Mouse (Mus musculus) myocyte (in vitro differentiated cells): ENCODE results near the gene Itm2b. TPM values are rescaled to one million over a fixed set of nuclear protein-coding genes. Genes with fewer than 3 reads are reported as not detected.

Experiments
- H3K27me3 ChIP-seq: one replicate; pipeline ENCODE4 v1.6.1; 2011; ENCODE audit not compliant: control insufficient read depth, insufficient read depth, insufficient read length
- H3K36me3 ChIP-seq: one replicate; pipeline ENCODE4 v1.6.1; 2011; ENCODE audit not compliant: control insufficient read depth, insufficient read depth
- H3K4me2 ChIP-seq: one replicate; pipeline ENCODE4 v1.6.1; 2011; ENCODE audit warnings: low read depth, control low read depth
- H3K4me3 ChIP-seq: one replicate; pipeline ENCODE4 v1.5.1; 2011; ENCODE audit warnings: mild to moderate bottlenecking, control low read depth, moderate library complexity
- H3K79me2 ChIP-seq: one replicate; pipeline ENCODE4 v1.6.1; 2011; ENCODE audit not compliant: control insufficient read depth, insufficient read depth
- H3ac ChIP-seq: one replicate; pipeline ENCODE4 v1.6.1; 2011; ENCODE audit not compliant: control insufficient read depth, insufficient read length
- CEBPB ChIP-seq: IDR thresholded peaks from 2 replicates; pipeline ENCODE4 v1.6.1; 2011; ENCODE audit warnings: mild to moderate bottlenecking, moderate library complexity; ENCODE audit not compliant: poor library complexity, insufficient read depth, severe bottlenecking
- E2F4 ChIP-seq: IDR thresholded peaks from one replicate; pipeline ENCODE4 v1.6.1; 2011; ENCODE audit warnings: mild to moderate bottlenecking, control low read depth, moderate library complexity; ENCODE audit not compliant: insufficient read depth
- MAX ChIP-seq: IDR thresholded peaks from one replicate; pipeline ENCODE4 v1.6.1; 2011; ENCODE audit warnings: low read depth, mild to moderate bottlenecking, control low read depth
- MYOD1 ChIP-seq, 3 experiments: IDR thresholded peaks; one replicate each; pipeline ENCODE4 v1.6.1; 2011; ENCODE audit warnings: control low read depth in 2 of 3, low read depth in 2 of 3, mild to moderate bottlenecking in 2 of 3, moderate library complexity in 1 of 3; ENCODE audit not compliant: insufficient read length in 2 of 3, control insufficient read depth in 1 of 3
- MYOG ChIP-seq, 3 experiments: IDR thresholded peaks; one replicate each; pipeline ENCODE4 v1.6.1; 2011; ENCODE audit warnings: control low read depth in 2 of 3, low read depth in 2 of 3, mild to moderate bottlenecking in 2 of 3; ENCODE audit not compliant: insufficient read length in 2 of 3, control insufficient read depth in 1 of 3, insufficient read depth in 1 of 3
- POLR2A ChIP-seq: IDR thresholded peaks from one replicate; pipeline ENCODE4 v1.6.1; 2011; ENCODE audit warnings: low read depth, mild to moderate bottlenecking, control low read depth, moderate library complexity; ENCODE audit not compliant: insufficient read length
- POLR2AphosphoS2 ChIP-seq: IDR thresholded peaks from one replicate; pipeline ENCODE4 v1.6.1; 2011; ENCODE audit warnings: low read depth, control low read depth; ENCODE audit not compliant: insufficient read length
- REST ChIP-seq: IDR thresholded peaks from one replicate; pipeline ENCODE4 v1.6.1; 2011; ENCODE audit warnings: mild to moderate bottlenecking, control low read depth, moderate library complexity; ENCODE audit not compliant: insufficient read depth, insufficient read length
- SRF ChIP-seq: IDR thresholded peaks from one replicate; pipeline ENCODE4 v1.6.1; 2011; ENCODE audit warnings: low read depth; ENCODE audit not compliant: control insufficient read depth, insufficient read length
- TCF12 ChIP-seq: IDR thresholded peaks from one replicate; pipeline ENCODE4 v1.6.1; 2011; ENCODE audit warnings: mild to moderate bottlenecking, control low read depth; ENCODE audit not compliant: poor library complexity, insufficient read depth, severe bottlenecking
- TCF3 ChIP-seq: IDR thresholded peaks from one replicate; pipeline ENCODE4 v1.6.1; 2011; ENCODE audit warnings: low read depth, control low read depth; ENCODE audit not compliant: insufficient read length
- USF1 ChIP-seq: IDR thresholded peaks from one replicate; pipeline ENCODE4 v1.6.1; 2011; ENCODE audit warnings: low read depth, mild to moderate bottlenecking, control low read depth, moderate library complexity
- polyA plus RNA-seq: library from polyadenylated mRNA; unstranded; fragments of >200 nt; fragmentation: generic; extraction: Trizol; gene quantifications from one replicate; pipeline ENCODE4 v1.2.1, GENCODE M21; 2012; ENCODE audit warnings: missing spikeins

Gene Itm2b
- polyA plus RNA-seq, 1 experiment, result 530 TPM

GRCm38 (mm10) chr14:73334926-73335805 lies 49.9 kb downstream of the Itm2b start:
- Histone ChIP-seq H3K4me2 (no peak overlapping the region), H3K4me3 (no peak overlapping the region), H3K79me2 (no peaks in the 10 kb centered on the region), H3K27me3 (no peaks in the 10 kb centered on the region), H3ac (no peak overlapping the region), H3K36me3 (peaks cover 6% of the 10 kb centered on the region)
- no peak for TF ChIP-seq CEBPB
- no peak for TF ChIP-seq E2F4
- no peak for TF ChIP-seq MYOG (IDR thresholded peaks at IDR 0.05; ENCODE audit: control insufficient read depth in 1 of 3, insufficient read depth in 1 of 3, insufficient read length in 2 of 3, low read depth in 2 of 3)
- TF ChIP-seq SRF, result no peak
- TF ChIP-seq TCF12, result no peak
- TF ChIP-seq POLR2A, result no peak

- no peak for TF ChIP-seq MYOG (IDR thresholded peaks at IDR 0.05; ENCODE audit: control insufficient read depth in 1 of 3, insufficient read depth in 1 of 3, insufficient read length in 2 of 3, low read depth in 2 of 3)
- TF ChIP-seq SRF, result no peak
- no peak for TF ChIP-seq TCF12
- no peak for TF ChIP-seq REST
- no peak for TF ChIP-seq POLR2A
- TF ChIP-seq E2F4, result no peak
- TF ChIP-seq TCF3, result no peak
- TF ChIP-seq USF1, result no peak
- TF ChIP-seq MAX, result no peak
- no peak for TF ChIP-seq POLR2AphosphoS2
- no peak for TF ChIP-seq CEBPB
- no peaks in the 10 kb centered on the region for H3K27me3 ChIP-seq
- H3K4me2 ChIP-seq, result no peak overlapping the region
- no peak overlapping the region for H3ac ChIP-seq
- peaks cover 6% of the 10 kb centered on the region for H3K36me3 ChIP-seq
- H3K79me2 ChIP-seq, result no peaks in the 10 kb centered on the region
- H3K4me3 ChIP-seq, result no peak overlapping the region
Observed at GRCm38 (mm10) chr14:73333880-73334279, 51.2 kb downstream of the Itm2b start.

GRCm38 (mm10) chr14:73331386-73331785 lies 53.7 kb downstream of the Itm2b start:
- Histone ChIP-seq H3K4me3 (no peak overlapping the region), H3K27me3 (no peaks in the 10 kb centered on the region), H3K36me3 (no peaks in the 10 kb centered on the region), H3ac (no peak overlapping the region), H3K4me2 (no peak overlapping the region), H3K79me2 (no peaks in the 10 kb centered on the region)
- no peak for TF ChIP-seq SRF
- TF ChIP-seq MAX, result no peak
- TF ChIP-seq REST, result no peak
- no peak for TF ChIP-seq USF1
- TF ChIP-seq TCF3, result no peak
- no peak for TF ChIP-seq POLR2A
- no peak for TF ChIP-seq CEBPB
- no peak for TF ChIP-seq TCF12
- no peak for TF ChIP-seq MYOG (IDR thresholded peaks at IDR 0.05; ENCODE audit: control insufficient read depth in 1 of 3, insufficient read depth in 1 of 3, insufficient read length in 2 of 3, low read depth in 2 of 3)
- TF ChIP-seq MYOD1 (IDR thresholded peaks at IDR 0.05; ENCODE audit: control insufficient read depth in 1 of 3, insufficient read length in 2 of 3, low read depth in 2 of 3), result no peak
- no peak for TF ChIP-seq POLR2AphosphoS2
- no peak for TF ChIP-seq E2F4

- Histone ChIP-seq H3K79me2 (no peaks in the 10 kb centered on the region), H3ac (no peak overlapping the region), H3K27me3 (no peaks in the 10 kb centered on the region), H3K4me2 (no peak overlapping the region), H3K36me3 (no peaks in the 10 kb centered on the region), H3K4me3 (no peak overlapping the region)
- TF ChIP-seq MAX, result no peak
- no peak for TF ChIP-seq MYOD1 (IDR thresholded peaks at IDR 0.05; ENCODE audit: control insufficient read depth in 1 of 3, insufficient read length in 2 of 3, low read depth in 2 of 3)
- TF ChIP-seq REST, result no peak
- TF ChIP-seq MYOG (IDR thresholded peaks at IDR 0.05; ENCODE audit: control insufficient read depth in 1 of 3, insufficient read depth in 1 of 3, insufficient read length in 2 of 3, low read depth in 2 of 3), result no peak
- no peak for TF ChIP-seq CEBPB
- TF ChIP-seq POLR2AphosphoS2, result no peak
- TF ChIP-seq E2F4, result no peak
- TF ChIP-seq SRF, result no peak
- no peak for TF ChIP-seq TCF3
- TF ChIP-seq USF1, result no peak
- TF ChIP-seq TCF12, result no peak
Observed at GRCm38 (mm10) chr14:73329871-73330270, 55.2 kb downstream of the Itm2b start.
